ENCODE assay signal across 9 mouse cellular contexts in the genomic region with DNA sequence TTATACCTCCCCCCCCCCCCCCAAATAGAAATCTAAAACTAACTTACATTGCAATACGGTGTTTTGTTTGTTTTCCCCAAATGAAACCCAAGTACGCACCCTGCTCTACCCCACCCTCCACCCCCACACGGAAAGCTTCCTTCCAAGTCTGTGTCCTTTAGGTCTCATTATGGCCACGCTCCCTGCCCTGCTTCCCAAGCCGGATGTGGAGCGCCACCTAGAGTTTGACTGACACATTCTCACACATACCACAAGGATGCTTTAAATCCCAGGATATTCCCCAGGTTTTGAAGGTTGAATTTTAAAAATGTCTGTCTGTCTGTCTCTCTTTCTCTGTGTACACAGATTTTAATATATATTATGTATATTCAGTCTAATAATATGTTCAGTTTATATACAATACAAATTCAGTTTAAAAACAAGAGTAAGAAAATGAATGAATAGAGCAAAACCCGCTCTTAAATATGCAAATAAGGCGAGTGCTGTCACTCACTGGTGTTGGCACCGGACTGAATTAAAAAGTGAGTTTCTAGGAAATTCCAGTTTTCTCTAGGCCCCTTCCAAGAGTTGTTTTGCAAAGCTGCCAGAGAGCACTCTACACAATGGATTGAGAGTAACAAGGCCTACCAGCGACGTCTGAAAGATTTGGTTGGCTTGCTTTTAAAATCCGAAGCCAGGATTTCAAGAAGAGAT.
DNase-seq lines count a peak whose midpoint lies in the region; ATAC-seq and TF ChIP-seq lines count a peak whose summit lies in the region.
"Had no signal": no experiment of that assay in that cellular context is flagged by ENCODE, and none has a peak within 500 bp of the region (broad histone marks: within the 10 kb centered on the region; RNA-seq: fewer than 3 reads in every experiment).

No protein-coding gene starts in this region.

- TF ChIP-seq EP300 in liver, embryonic 14.5 days (IDR thresholded peaks at IDR 0.05; ENCODE audit: low read depth) = no peak

- 46% methylated on average over 12 of the region's 12 CpGs for WGBS in forebrain, embryonic 13.5 days
- 56% methylated on average over 12 of the region's 12 CpGs for WGBS in intestine, postnatal 0 days
- 68% methylated on average over 12 of the region's 12 CpGs for WGBS in liver, embryonic 14.5 days (ENCODE audit: insufficient replicate concordance)

- ATAC-seq in forebrain, embryonic 13.5 days = peak; percentile 82
- no peak for ATAC-seq in intestine, postnatal 0 days
- ATAC-seq in liver, embryonic 14.5 days (ENCODE audit: insufficient read depth) = no peak

- TF ChIP-seq CTCF in brain, embryonic 14.5 days (IDR thresholded peaks at IDR 0.05; ENCODE audit: borderline replicate concordance, extremely low read depth, insufficient read depth, insufficient read length) = peak; percentile 72
- TF ChIP-seq CTCF in intestine, postnatal 0 days (IDR thresholded peaks at IDR 0.05; ENCODE audit: low read depth) = peak; percentile 86
- peak; percentile 57 for TF ChIP-seq CTCF in liver, embryonic 14.5 days (IDR thresholded peaks at IDR 0.05; ENCODE audit: low read depth)

- no peaks in the 10 kb centered on the region for H3K4me1 ChIP-seq in forebrain, embryonic 13.5 days
- H3K4me1 ChIP-seq in intestine, postnatal 0 days (replicated peaks; ENCODE audit: control insufficient read depth, insufficient read depth, low read length) = no peaks in the 10 kb centered on the region
- no peaks in the 10 kb centered on the region for H3K4me1 ChIP-seq in liver, embryonic 14.5 days (replicated peaks; ENCODE audit: control insufficient read depth in 2 of 2, insufficient read depth in 2 of 2, low read length in 1 of 2)

- no peak overlapping the region for H3K27ac ChIP-seq in forebrain, embryonic 13.5 days
- H3K27ac ChIP-seq in intestine, postnatal 0 days (ENCODE audit: low read depth, low read length) = no peak overlapping the region
- no peak overlapping the region for H3K27ac ChIP-seq in liver, embryonic 14.5 days

- no peak for TF ChIP-seq POLR2A in brain, embryonic 14.5 days (IDR thresholded peaks at IDR 0.05; ENCODE audit: borderline replicate concordance, extremely low read depth, insufficient read depth, insufficient read length, poor library complexity, severe bottlenecking)

- no peaks in the 10 kb centered on the region for H3K9me3 ChIP-seq in forebrain, embryonic 13.5 days (replicated peaks)
- H3K9me3 ChIP-seq in intestine, postnatal 0 days (ENCODE audit: control insufficient read depth) = no peaks in the 10 kb centered on the region
- H3K9me3 ChIP-seq in liver, embryonic 14.5 days (ENCODE audit: control insufficient read depth, low read length) = no peaks in the 10 kb centered on the region

- H3K36me3 ChIP-seq in forebrain, embryonic 13.5 days (ENCODE audit: poor library complexity, severe bottlenecking) = no peaks in the 10 kb centered on the region
- H3K36me3 ChIP-seq in intestine, postnatal 0 days (ENCODE audit: control insufficient read depth, insufficient read depth) = no peaks in the 10 kb centered on the region
- no peaks in the 10 kb centered on the region for H3K36me3 ChIP-seq in liver, embryonic 14.5 days (replicated peaks; ENCODE audit: control insufficient read depth, insufficient read depth, low read depth)

- H3K4me3 ChIP-seq in forebrain, embryonic 13.5 days = no peak overlapping the region
- no peak overlapping the region for H3K4me3 ChIP-seq in intestine, postnatal 0 days (ENCODE audit: low read depth, low read length)
- H3K4me3 ChIP-seq in liver, embryonic 14.5 days (ENCODE audit: insufficient read depth in 1 of 2, low read depth in 2 of 2, low read length in 2 of 2) = no peak overlapping the region
- H3K4me3 ChIP-seq: megakaryocyte, embryonic 14.5 days had no signal

- no peak overlapping the region for H3K4me2 ChIP-seq in forebrain, embryonic 13.5 days
- no peak overlapping the region for H3K4me2 ChIP-seq in intestine, postnatal 0 days (replicated peaks; ENCODE audit: low read depth)
- H3K4me2 ChIP-seq in liver, embryonic 14.5 days (ENCODE audit: low read depth) = no peak overlapping the region

- peak; percentile 56 for DNase-seq in urinary bladder, postnatal 25 days (ENCODE audit: low spot score)
- no peak for DNase-seq in urinary bladder, postnatal 10 days (ENCODE audit: low spot score)
- peak; percentile 86 for DNase-seq in brain, embryonic 14.5 days (ENCODE audit: low read depth)
- DNase-seq in liver, embryonic 14.5 days (ENCODE audit: low read depth in 3 of 3, low spot score in 3 of 3) = no peak
- peak; percentile 38 for DNase-seq in skeletal muscle tissue, adult 2 months (ENCODE audit: low read depth, low spot score)
- no peak for DNase-seq in Muller cell, postnatal 12 days (ENCODE audit: inconsistent ontology term)

- no peaks in the 10 kb centered on the region for H3K27me3 ChIP-seq in forebrain, embryonic 13.5 days
- no peaks in the 10 kb centered on the region for H3K27me3 ChIP-seq in intestine, postnatal 0 days (replicated peaks; ENCODE audit: control insufficient read depth, insufficient read depth, low read length)
- H3K27me3 ChIP-seq in liver, embryonic 14.5 days (ENCODE audit: control insufficient read depth, insufficient read depth, low read length) = no peaks in the 10 kb centered on the region
- H3K27me3 ChIP-seq: megakaryocyte, embryonic 14.5 days had no signal

- no peak overlapping the region for H3K9ac ChIP-seq in forebrain, embryonic 13.5 days
- H3K9ac ChIP-seq in intestine, postnatal 0 days (ENCODE audit: low read depth, low read length) = no peak overlapping the region
- no peak overlapping the region for H3K9ac ChIP-seq in liver, embryonic 14.5 days (replicated peaks)

Comparison
In these comparisons a context has a peak if more than half of its experiments do, and no peak if none do; other contexts are left out.
1. DNase-seq: peak in urinary bladder, postnatal 25 days (single experiment), brain, embryonic 14.5 days (single experiment) and skeletal muscle tissue, adult 2 months (single experiment); none in urinary bladder, postnatal 10 days (single experiment), liver, embryonic 14.5 days (0 of 3) and Muller cell, postnatal 12 days (single experiment).
2. Peak in every context shown above with its lines, with median percentiles within 50 percentile points of each other: CTCF ChIP-seq.